Mouse (Mus musculus) embryonic fibroblast, embryonic 13.5 days (primary cell): ENCODE data around the gene Dll4.

Experiments
- CTCF ChIP-seq: IDR thresholded peaks from 2 replicates; pipeline ENCODE4 v1.5.1; 2011; ENCODE audit warnings: mild to moderate bottlenecking, control low read depth, low read length, moderate library complexity, borderline replicate concordance; ENCODE audit not compliant: insufficient read depth
- POLR2A ChIP-seq: IDR thresholded peaks from 2 replicates; pipeline ENCODE4 v1.6.1; 2011; ENCODE audit warnings: low read depth, mild to moderate bottlenecking, control low read depth, low read length, moderate library complexity

GRCm38 (mm10) chr2:119336470-119336869 lies 10.9 kb downstream of the Dll4 start:
- TF ChIP-seq CTCF (no peak), POLR2A (no peak)
